Mouse (Mus musculus) liver, postnatal 0 days (tissue): Measurements from ENCODE around the gene Zdhhc14. TPM values are rescaled to one million over a fixed set of nuclear protein-coding genes. Genes with fewer than 3 reads are reported as not detected.

Source experiments
- ATAC-seq: fragments of 200-750 bp; cut with Nextera tagmentation; 2 replicates; pipeline ENCODE4 v1.8.0; 2017; ENCODE audit warnings: mild to moderate bottlenecking, moderate library complexity
- DNase-seq: peaks from one replicate; pipeline ENCODE4 v3.0.0-alpha.2; 2016
- H3K27ac ChIP-seq: fragments of 300-500 bp; sonication (generic); 2 replicates; pipeline ENCODE4 v1.5.1; 2014; ENCODE audit warnings: antibody characterized with exemption, moderate library complexity, mild to moderate bottlenecking, low read depth
- H3K27me3 ChIP-seq: fragments of 300-500 bp; sonication (generic); 2 replicates; pipeline ENCODE4 v1.6.1; 2014; ENCODE audit warnings: low read length, control low read depth, mixed read lengths; ENCODE audit not compliant: insufficient read depth
- H3K36me3 ChIP-seq: fragments of 300-500 bp; sonication (generic); replicated peaks from 2 replicates; pipeline ENCODE4 v1.6.1; 2014; ENCODE audit warnings: mild to moderate bottlenecking, control low read depth, low read length, moderate library complexity, mixed read lengths; ENCODE audit not compliant: insufficient read depth
- H3K4me1 ChIP-seq: fragments of 300-500 bp; sonication (generic); 2 replicates; pipeline ENCODE4 v1.6.1; 2014; ENCODE audit warnings: antibody characterized with exemption, mild to moderate bottlenecking, control low read depth; ENCODE audit not compliant: insufficient read depth
- H3K4me2 ChIP-seq: fragments of 300-500 bp; sonication (generic); 2 replicates; pipeline ENCODE4 v1.6.1; 2014; ENCODE audit warnings: low read depth, mild to moderate bottlenecking, low read length, moderate library complexity, mixed read lengths
- H3K4me3 ChIP-seq: fragments of 300-500 bp; sonication (generic); 2 replicates; pipeline ENCODE4 v1.5.1; 2014; ENCODE audit warnings: low read depth, low read length
- H3K9ac ChIP-seq: fragments of 300-500 bp; sonication (generic); replicated peaks from 2 replicates; pipeline ENCODE4 v1.6.1; 2014; ENCODE audit warnings: mild to moderate bottlenecking, moderate library complexity
- H3K9me3 ChIP-seq: fragments of 300-500 bp; sonication (generic); 2 replicates; pipeline ENCODE4 v1.6.1; 2016; ENCODE audit warnings: mild to moderate bottlenecking, control low read depth, low read length, mixed read lengths
- CTCF ChIP-seq: sonication (generic); IDR thresholded peaks from 2 replicates; pipeline ENCODE4 v1.5.1; 2016; ENCODE audit warnings: antibody characterized with exemption, low read depth
- EP300 ChIP-seq: IDR thresholded peaks from 2 replicates; pipeline ENCODE4 v1.6.1; 2016; ENCODE audit warnings: antibody characterized with exemption, low read depth, mild to moderate bottlenecking
- WGBS: fragments of 180-500 bp; shearing (Covaris S2); extraction: QIAGEN DNeasy Blood & Tissue Kit; methylation state at CpG from one replicate; pipeline ENCODE4 v1.1.7; 2014; ENCODE audit not compliant: insufficient replicate concordance; 5-methylcytosine and 5-hydroxymethylcytosine counted together
- polyA plus RNA-seq: library from polyadenylated mRNA; unstranded; fragments of >200 nt; fragmentation: Nextera tagmentation; extraction: Ambion mirVana; gene quantifications from 2 replicates; pipeline ENCODE4 v1.2.1, GENCODE M21; 2015

Zdhhc14 gene
- polyA plus RNA-seq, 1 experiment from 2014 or later = 2.7 TPM

DNA sequence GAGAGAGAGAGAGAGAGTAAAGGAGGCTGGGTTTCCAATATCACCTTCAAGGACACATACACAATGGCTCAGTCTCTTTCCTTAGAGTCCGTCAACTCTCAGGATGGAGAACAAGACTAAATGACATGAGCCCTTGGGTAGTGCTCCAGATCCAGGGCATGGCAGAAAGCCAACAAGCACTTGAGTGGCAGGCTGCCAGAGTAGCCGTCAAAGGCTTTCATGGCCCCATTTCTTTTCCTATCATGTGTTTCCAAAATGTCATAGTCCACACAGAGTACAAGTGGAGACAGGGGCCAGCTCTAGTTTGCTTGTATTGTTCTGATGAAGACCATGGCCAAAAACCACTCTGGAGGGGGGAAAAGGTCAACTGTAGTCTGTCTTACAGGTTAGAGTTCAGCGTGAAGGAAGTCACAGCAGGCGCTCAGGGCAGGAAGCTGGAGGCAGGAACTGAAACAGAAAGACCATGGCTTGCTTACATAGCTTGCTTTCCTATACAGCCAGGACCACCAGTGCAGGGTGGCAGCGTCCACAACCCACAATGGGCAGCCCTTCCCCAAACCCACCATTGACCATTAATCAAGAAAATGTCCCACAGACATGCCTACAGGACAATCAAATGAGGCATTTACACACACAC lies 304.9 kb downstream of the Zdhhc14 start:
- Histone ChIP-seq H3K27ac (no peak overlapping the region), H3K27me3 (no peaks in the 10 kb centered on the region), H3K4me2 (no peak overlapping the region), H3K4me3 (no peak overlapping the region), H3K36me3 (no peaks in the 10 kb centered on the region), H3K9ac (no peak overlapping the region), H3K9me3 (no peaks in the 10 kb centered on the region), H3K4me1 (peaks cover 38% of the 10 kb centered on the region)
- WGBS = 64% methylated on average over 5 of the region's 5 CpGs
- TF ChIP-seq CTCF (no peak), EP300 (no peak)
- ATAC-seq = no peak
- peak; percentile 46 for DNase-seq

DNA sequence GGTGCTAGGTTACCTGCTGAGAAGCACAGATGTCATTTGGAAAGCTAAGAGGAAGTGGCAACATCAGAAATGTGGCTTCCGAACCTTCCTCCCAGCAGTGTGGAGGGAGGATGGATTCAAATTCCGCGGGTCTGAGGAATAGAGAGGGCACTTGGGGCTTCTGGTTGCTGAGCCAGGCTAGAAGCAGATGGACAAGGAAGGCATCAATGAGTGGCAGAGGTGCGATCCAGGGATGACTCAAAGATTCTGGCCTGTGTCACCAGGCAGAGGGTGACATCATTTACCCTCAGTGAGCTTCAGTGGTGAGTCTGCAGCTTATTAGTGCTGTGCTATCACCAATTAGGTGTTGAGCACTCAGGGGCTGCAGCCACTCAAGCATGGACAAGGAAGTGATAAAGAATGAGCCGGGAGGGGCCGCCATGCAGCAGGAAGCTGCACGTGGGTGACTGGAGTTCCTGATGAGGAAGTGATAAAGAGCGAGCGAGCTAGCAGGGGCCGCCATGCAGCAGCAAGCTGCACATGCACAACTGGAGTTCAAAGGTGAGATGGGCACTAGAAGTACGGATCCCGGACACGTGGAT lies 306.0 kb downstream of the Zdhhc14 start:
- Histone ChIP-seq H3K4me2 (peak overlapping the region; percentile 42), H3K36me3 (no peaks in the 10 kb centered on the region), H3K4me1 (peaks cover 44% of the 10 kb centered on the region), H3K9ac (no peak overlapping the region), H3K4me3 (0 out of 2 replicates have a peak overlapping the region, but pooled peaks have one; percentile 7), H3K9me3 (no peaks in the 10 kb centered on the region), H3K27ac (peak overlapping the region; percentile 55), H3K27me3 (no peaks in the 10 kb centered on the region)
- peak; percentile 22 for TF ChIP-seq CTCF
- 0 out of 2 replicates have a peak, but pooled peaks have one; percentile 47 for TF ChIP-seq EP300
- 23% methylated on average over 13 of the region's 13 CpGs for WGBS
- ATAC-seq (peak; percentile 57), DNase-seq (peak; percentile 61)

DNA sequence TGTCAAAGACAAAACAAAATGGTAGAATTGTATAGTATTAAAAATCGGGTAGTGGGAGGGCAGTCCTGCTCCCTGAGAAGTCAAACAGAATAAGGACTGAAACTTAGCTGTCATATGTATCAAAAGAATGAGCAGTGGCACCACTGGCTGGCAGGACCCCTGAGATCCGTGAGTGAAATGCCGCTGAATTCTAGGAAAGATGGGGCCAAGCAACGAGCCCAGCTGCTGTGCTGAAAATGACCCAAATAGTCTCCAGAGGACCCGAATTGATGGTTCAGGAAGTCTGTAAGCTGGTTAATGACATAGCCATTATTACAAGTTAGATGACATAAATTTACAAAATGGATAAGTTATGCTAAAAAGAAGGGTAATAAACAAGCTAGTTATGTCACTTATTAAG lies 306.5 kb downstream of the Zdhhc14 start:
- 58% methylated on average over 5 of the region's 5 CpGs for WGBS
- TF ChIP-seq CTCF (no peak), EP300 (no peak)
- Histone ChIP-seq H3K36me3 (no peaks in the 10 kb centered on the region), H3K27ac (no peak overlapping the region), H3K4me2 (peak overlapping the region; percentile 42), H3K9ac (no peak overlapping the region), H3K4me3 (0 out of 2 replicates have a peak overlapping the region, but pooled peaks have one; percentile 7), H3K27me3 (no peaks in the 10 kb centered on the region), H3K4me1 (peaks cover 45% of the 10 kb centered on the region), H3K9me3 (no peaks in the 10 kb centered on the region)
- DNase-seq (no peak), ATAC-seq (no peak)

DNA sequence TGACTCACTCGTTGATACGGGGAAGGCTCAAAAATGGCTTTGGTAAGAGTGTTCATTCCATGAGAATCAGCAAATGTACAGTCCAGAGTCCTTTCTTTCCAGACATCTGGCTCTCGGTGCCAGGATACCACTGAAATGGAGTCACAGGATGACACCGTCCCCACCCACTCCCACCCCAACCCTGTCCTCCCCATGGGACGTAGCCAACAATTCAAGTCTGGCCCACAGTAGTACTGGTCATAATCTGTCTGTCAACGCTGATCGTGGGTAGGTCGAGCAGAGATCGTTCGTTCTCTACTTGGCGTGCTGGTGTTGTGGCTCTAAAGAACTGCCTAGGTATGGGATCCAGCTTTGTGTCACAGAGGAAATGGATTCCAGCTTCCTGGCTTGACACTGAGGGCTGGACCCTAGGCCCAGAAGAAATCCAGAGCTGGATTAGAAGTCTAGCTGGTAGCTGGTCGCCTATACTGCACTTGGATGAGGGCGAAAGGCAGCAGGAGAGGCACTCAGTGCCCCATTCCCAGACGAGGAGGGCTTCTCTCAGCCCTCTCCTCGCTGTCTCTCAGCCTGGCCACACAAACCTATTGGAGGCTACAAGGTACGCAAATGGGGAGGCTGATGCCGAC lies 307.2 kb downstream of the Zdhhc14 start:
- no peak for ATAC-seq
- DNase-seq = no peak
- Histone ChIP-seq H3K9me3 (no peaks in the 10 kb centered on the region), H3K36me3 (no peaks in the 10 kb centered on the region), H3K4me1 (peaks cover 47% of the 10 kb centered on the region), H3K4me3 (no peak overlapping the region), H3K27ac (no peak overlapping the region), H3K9ac (no peak overlapping the region), H3K4me2 (peak overlapping the region; percentile 13; the same call in 1 of the 2 replicates), H3K27me3 (no peaks in the 10 kb centered on the region)
- TF ChIP-seq CTCF = no peak
- TF ChIP-seq EP300 = no peak
- 74% methylated on average over 17 of the region's 17 CpGs for WGBS

DNA sequence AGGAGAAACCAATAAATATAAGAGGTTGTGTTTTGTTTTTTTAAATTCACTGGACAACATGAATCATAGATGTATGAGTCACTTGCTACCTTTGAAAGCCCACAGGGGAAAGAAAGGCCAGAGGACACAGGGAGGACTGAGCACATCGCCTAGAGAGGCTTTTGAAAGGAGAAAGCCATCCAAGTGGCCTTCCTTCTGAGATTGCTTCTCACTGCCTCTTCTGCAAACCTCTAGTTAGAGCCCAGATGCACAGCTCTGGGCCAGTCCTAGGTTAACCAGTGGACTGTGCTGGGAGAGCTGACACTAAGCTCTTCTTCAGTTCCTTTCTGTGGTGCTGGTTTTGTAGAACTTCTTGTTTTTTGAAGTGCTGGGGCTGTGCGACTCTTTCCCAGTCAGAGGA lies 307.9 kb downstream of the Zdhhc14 start:
- Histone ChIP-seq H3K9me3 (no peaks in the 10 kb centered on the region), H3K27ac (0 out of 2 replicates have a peak overlapping the region, but pooled peaks have one; percentile 34), H3K4me3 (no peak overlapping the region), H3K27me3 (no peaks in the 10 kb centered on the region), H3K4me1 (peaks cover 47% of the 10 kb centered on the region), H3K36me3 (no peaks in the 10 kb centered on the region), H3K4me2 (no peak overlapping the region), H3K9ac (no peak overlapping the region)
- 47% methylated on average over 2 of the region's 2 CpGs for WGBS
- no peak for TF ChIP-seq CTCF
- no peak for TF ChIP-seq EP300
- ATAC-seq = no peak
- no peak for DNase-seq

DNA sequence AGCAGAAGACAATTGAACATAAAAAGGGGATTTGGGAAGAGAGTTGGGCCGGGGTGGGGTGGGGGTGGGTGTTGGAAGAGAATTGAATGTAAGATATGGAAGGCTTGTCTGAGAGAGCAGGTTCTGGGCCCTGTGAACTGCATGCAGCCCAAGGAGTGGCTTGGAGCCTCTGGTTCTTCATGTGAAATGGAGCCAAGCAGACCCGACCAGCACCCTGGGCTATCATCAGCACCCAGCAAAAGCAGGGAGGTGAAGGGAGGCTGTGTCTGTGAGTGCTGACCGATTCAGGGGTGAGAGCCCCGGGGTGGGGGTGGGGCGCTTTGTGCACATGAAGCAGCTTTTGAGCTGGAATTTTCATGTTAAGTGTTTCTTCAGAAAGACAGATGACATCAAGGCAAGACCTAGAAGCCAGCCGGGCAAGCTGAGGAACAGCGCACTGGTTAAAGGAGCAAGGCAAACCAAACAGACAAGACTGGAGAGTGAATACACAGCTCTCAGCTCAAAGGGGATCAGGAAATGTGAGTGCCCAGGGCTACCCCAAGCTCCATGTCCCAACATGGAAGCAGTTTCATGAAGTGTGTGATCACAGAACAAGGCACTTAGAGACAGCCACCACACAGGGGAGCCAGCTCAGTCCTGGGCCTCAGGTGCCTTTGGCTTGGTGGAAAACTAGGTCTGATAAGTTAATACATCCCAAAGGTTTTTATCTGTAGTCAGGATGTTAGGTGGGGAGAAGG lies 308.6 kb downstream of the Zdhhc14 start:
- ATAC-seq = no peak
- 0 out of 2 replicates have a peak overlapping the region, but pooled peaks have one; percentile 34 for H3K27ac ChIP-seq
- no peaks in the 10 kb centered on the region for H3K36me3 ChIP-seq
- H3K27me3 ChIP-seq = no peaks in the 10 kb centered on the region
- no peak overlapping the region for H3K9ac ChIP-seq
- no peak for DNase-seq
- no peak overlapping the region for H3K4me3 ChIP-seq
- no peak overlapping the region for H3K4me2 ChIP-seq
- TF ChIP-seq CTCF (peak; percentile 10; the same call in 1 of the 2 replicates), EP300 (no peak)
- H3K9me3 ChIP-seq = no peaks in the 10 kb centered on the region
- 68% methylated on average over 7 of the region's 7 CpGs for WGBS
- H3K4me1 ChIP-seq = peaks cover 50% of the 10 kb centered on the region
